Mouse (Mus musculus) limb, embryonic 12.5 days (tissue): ENCODE measurements around the gene Terf2ip. TPM values are rescaled to one million over a fixed set of nuclear protein-coding genes. Genes with fewer than 3 reads are reported as not detected.

Experiments
- ATAC-seq: fragments of 200-750 bp; cut with Nextera tagmentation; 2 replicates; pipeline ENCODE4 v1.8.0; 2017; ENCODE audit warnings: low read depth, moderate TSS enrichment; ENCODE audit not compliant: insufficient number of reproducible peaks, insufficient read depth, low FRiP score, low TSS enrichment
- H3K27ac ChIP-seq: fragments of 300-500 bp; sonication (generic); 2 replicates; pipeline ENCODE4 v1.5.1; 2016; ENCODE audit warnings: mild to moderate bottlenecking, moderate library complexity
- H3K27me3 ChIP-seq: fragments of 300-500 bp; sonication (generic); 2 replicates; pipeline ENCODE4 v1.6.1; 2016; ENCODE audit warnings: mild to moderate bottlenecking, moderate library complexity
- H3K36me3 ChIP-seq: fragments of 300-500 bp; sonication (generic); 2 replicates; pipeline ENCODE4 v1.6.1; 2016; ENCODE audit warnings: mild to moderate bottlenecking, moderate library complexity
- H3K4me1 ChIP-seq: fragments of 300-500 bp; sonication (generic); replicated peaks from 2 replicates; pipeline ENCODE4 v1.6.1; 2016
- H3K4me2 ChIP-seq: fragments of 300-500 bp; sonication (generic); 2 replicates; pipeline ENCODE4 v1.6.1; 2016; ENCODE audit warnings: mild to moderate bottlenecking, moderate library complexity
- H3K4me3 ChIP-seq: fragments of 300-500 bp; sonication (generic); replicated peaks from 2 replicates; pipeline ENCODE4 v1.5.1; 2016; ENCODE audit warnings: mild to moderate bottlenecking
- H3K9ac ChIP-seq: fragments of 300-500 bp; sonication (generic); replicated peaks from 2 replicates; pipeline ENCODE4 v1.6.1; 2016; ENCODE audit warnings: mild to moderate bottlenecking, moderate library complexity
- H3K9me3 ChIP-seq: fragments of 300-500 bp; sonication (generic); 2 replicates; pipeline ENCODE4 v1.6.1; 2016; ENCODE audit warnings: mild to moderate bottlenecking, moderate library complexity
- WGBS: fragments of 180-500 bp; shearing (Covaris S2); methylation state at CpG from one replicate; pipeline ENCODE4 v1.1.7; 2016; 5-methylcytosine and 5-hydroxymethylcytosine counted together
- polyA plus RNA-seq: library from polyadenylated mRNA; unstranded; fragments of >200 nt; fragmentation: Nextera tagmentation; extraction: Ambion mirVana; gene quantifications from 2 replicates; pipeline ENCODE4 v1.2.1, GENCODE M21; 2016

The Terf2ip gene
- polyA plus RNA-seq: 29.4 and 30.5 TPM in 2 replicates

DNA sequence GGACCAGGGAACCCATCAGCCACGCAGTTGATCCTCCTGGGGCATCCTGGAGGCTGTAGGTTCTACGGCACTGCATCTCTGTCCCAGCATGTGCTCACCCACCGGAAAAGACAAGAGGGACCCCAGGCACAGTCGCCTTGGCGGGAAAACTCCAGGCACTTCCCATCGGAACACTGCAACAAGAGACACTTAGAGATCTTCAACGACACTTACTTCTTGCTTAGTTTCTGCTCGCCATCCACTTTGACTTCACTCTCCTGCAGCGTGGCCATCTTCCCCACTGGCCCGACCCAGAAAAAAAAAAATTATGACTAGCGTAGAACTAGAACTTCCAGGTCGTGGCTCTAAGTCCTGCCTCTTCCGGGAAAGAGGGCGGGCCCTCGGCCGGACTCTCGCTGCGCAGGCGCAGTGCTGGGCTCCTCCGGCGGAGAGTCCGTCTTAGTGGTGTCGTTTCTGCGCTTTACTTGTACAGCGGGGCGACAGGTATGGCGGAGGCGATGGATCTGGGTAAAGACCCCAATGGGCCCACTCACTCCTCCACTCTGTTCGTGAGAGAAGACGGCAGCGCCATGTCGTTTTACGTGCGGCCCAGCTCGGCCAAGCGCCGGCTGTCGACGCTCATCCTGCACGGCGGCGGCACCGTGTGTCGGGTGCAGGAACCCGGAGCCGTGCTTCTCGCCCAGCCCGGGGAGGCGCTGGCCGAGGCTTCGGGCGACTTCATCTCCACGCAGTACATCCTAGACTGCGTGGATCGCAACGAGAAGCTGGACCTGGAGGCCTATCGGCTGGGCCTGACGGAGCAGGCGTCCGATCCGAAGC is at the start of gene Terf2ip, which contains the start of gene Kars:
Terf2ip (plus strand) TSS at position 402 of the 819 bp plus-strand sequence.
Kars (minus strand) TSS at position 327 of the 819 bp plus-strand sequence.
- WGBS: under 1% methylated on average over 61 of the region's 61 CpGs
- peak within 1 kb of the TSS; percentile 87 for H3K9ac ChIP-seq
- ATAC-seq: peak; percentile 89

GRCm38 (mm10) chr8:111962589-111962988 is 48.6 kb upstream of the Terf2ip start:
- Histone ChIP-seq H3K36me3 (peaks cover 25% of the 10 kb centered on the region), H3K4me1 (no peaks in the 10 kb centered on the region), H3K4me2 (no peak overlapping the region), H3K9ac (no peak overlapping the region), H3K27ac (no peak overlapping the region), H3K9me3 (no peaks in the 10 kb centered on the region), H3K4me3 (no peak overlapping the region), H3K27me3 (no peaks in the 10 kb centered on the region)
- ATAC-seq: no peak
- 70% methylated on average over 1 of the region's 1 CpGs for WGBS

More for the DNA sequence above, at the start of gene Terf2ip, which contains the start of gene Kars:
- H3K4me1 ChIP-seq: peaks cover 23% of the 10 kb centered on the region
- H3K36me3 ChIP-seq: peaks cover 32% of the 10 kb centered on the region
- H3K27ac ChIP-seq: peak within 1 kb of the TSS; percentile 88
- H3K9me3 ChIP-seq: no peaks in the 10 kb centered on the region
- peak within 1 kb of the TSS; percentile 79 for H3K4me2 ChIP-seq
- no peaks in the 10 kb centered on the region for H3K27me3 ChIP-seq
- H3K4me3 ChIP-seq: peak within 1 kb of the TSS; percentile 92

DNA sequence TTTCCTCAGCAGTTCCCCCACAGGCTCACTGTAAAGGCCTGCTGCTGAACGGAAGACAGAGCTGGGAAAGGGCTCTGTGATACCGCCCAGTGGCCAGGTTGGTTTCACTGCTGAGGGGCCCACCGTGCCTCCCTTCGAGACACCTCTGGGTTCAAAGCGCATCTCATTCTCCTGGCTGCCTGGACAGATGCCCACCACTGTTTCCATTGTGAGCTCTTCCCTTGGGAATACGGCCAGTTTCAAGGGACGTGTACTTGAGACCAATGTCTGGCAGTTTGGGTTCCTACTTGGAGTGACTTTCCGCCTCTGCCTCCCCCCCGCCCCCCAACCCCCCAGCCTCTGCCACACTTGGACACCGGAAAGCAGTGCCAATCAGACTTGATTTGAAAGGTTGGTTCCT is 48.1 kb upstream of the Terf2ip start:
- no peaks in the 10 kb centered on the region for H3K4me1 ChIP-seq
- H3K36me3 ChIP-seq: peaks cover 20% of the 10 kb centered on the region; the same call in 1 of the 2 replicates
- H3K9me3 ChIP-seq: no peaks in the 10 kb centered on the region
- H3K4me2 ChIP-seq: no peak overlapping the region
- no peak overlapping the region for H3K4me3 ChIP-seq
- no peak for ATAC-seq
- no peaks in the 10 kb centered on the region for H3K27me3 ChIP-seq
- H3K9ac ChIP-seq: no peak overlapping the region
- H3K27ac ChIP-seq: no peak overlapping the region
- WGBS: 76% methylated on average over 10 of the region's 10 CpGs

GRCm38 (mm10) chr8:111963546-111963945 is 47.7 kb upstream of the Terf2ip start:
- Histone ChIP-seq H3K27ac (no peak overlapping the region), H3K27me3 (no peaks in the 10 kb centered on the region), H3K9me3 (no peaks in the 10 kb centered on the region), H3K9ac (no peak overlapping the region), H3K36me3 (peaks cover 16% of the 10 kb centered on the region; the same call in 1 of the 2 replicates), H3K4me3 (no peak overlapping the region), H3K4me2 (no peak overlapping the region), H3K4me1 (0 out of 2 replicates have a peak, but pooled peaks cover 3% of the 10 kb centered on the region)
- WGBS: 83% methylated on average over 4 of the region's 4 CpGs
- no peak for ATAC-seq

DNA sequence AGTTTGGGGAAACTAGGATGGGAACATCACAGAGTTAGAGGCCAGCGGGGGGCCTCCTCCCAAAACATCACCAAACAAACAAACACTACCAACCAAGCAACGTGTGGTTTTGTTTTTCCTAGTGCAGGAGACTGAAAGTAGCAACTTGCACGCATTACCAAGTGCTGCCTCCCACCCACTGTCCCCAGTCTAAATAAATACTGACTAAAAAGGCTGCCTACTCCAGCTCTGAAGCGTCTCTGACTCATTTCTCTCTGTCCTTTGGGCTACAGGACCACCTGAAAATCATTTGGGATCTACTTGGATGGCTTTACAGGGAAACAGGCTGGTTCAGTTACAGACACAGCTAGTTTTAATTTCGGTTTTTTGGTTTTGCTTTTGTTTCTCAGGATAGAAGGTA is 46.8 kb upstream of the Terf2ip start:
- ATAC-seq: no peak
- Histone ChIP-seq H3K36me3 (peaks cover 11% of the 10 kb centered on the region; the same call in 1 of the 2 replicates), H3K27me3 (no peaks in the 10 kb centered on the region), H3K4me3 (no peak overlapping the region), H3K4me2 (no peak overlapping the region), H3K9me3 (no peaks in the 10 kb centered on the region), H3K27ac (no peak overlapping the region), H3K4me1 (0 out of 2 replicates have a peak, but pooled peaks cover 4% of the 10 kb centered on the region), H3K9ac (no peak overlapping the region)
- WGBS: 51% methylated on average over 5 of the region's 5 CpGs

DNA sequence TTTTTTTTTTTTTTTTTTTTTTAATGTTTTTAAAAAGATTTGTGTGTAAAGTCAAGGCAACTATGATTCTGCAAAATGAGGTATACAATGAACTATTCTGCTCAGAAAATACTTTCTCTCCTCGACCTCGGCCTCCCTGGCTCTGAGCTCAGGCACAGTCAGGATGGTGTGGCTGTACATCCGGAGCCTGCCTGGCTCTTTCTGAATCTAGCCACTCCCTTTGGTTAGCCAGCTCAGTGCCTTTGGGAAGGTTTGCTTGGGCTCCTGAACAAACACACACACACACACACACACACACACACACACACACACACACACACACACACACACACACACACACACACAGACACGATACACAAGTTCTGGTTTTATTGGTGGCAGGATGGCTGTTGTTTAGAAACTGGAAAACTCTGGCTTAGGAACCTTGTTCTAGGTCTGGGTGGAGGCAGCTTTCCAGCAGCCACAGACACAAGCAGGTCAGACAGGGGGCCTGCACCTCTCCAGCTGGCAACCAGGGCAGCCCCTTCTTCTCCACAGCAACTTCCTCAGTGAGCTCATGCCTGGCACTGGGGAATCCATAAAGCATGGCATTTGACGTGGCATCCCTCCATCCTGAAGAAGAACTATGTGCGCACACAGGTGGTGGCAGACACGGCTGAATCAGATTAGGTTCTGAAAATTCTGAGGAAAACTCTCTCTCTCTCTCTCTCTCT is 46.2 kb upstream of the Terf2ip start:
- no peak overlapping the region for H3K4me3 ChIP-seq
- WGBS: 77% methylated on average over 7 of the region's 7 CpGs
- no peak for ATAC-seq
- peaks cover 5% of the 10 kb centered on the region; the same call in 1 of the 2 replicates for H3K36me3 ChIP-seq
- 0 out of 2 replicates have a peak, but pooled peaks cover 4% of the 10 kb centered on the region for H3K4me1 ChIP-seq
- H3K4me2 ChIP-seq: no peak overlapping the region
- H3K27ac ChIP-seq: peak overlapping the region; percentile 41; the same call in 1 of the 2 replicates
- H3K27me3 ChIP-seq: no peaks in the 10 kb centered on the region
- no peak overlapping the region for H3K9ac ChIP-seq
- H3K9me3 ChIP-seq: no peaks in the 10 kb centered on the region

GRCm38 (mm10) chr8:111967246-111967870 is 43.8 kb upstream of the Terf2ip start:
- 83% methylated on average over 5 of the region's 5 CpGs for WGBS
- H3K9me3 ChIP-seq: no peaks in the 10 kb centered on the region
- no peaks in the 10 kb centered on the region for H3K27me3 ChIP-seq
- ATAC-seq: no peak
- 0 out of 2 replicates have a peak, but pooled peaks cover 4% of the 10 kb centered on the region for H3K4me1 ChIP-seq
- H3K4me3 ChIP-seq: no peak overlapping the region
- no peak overlapping the region for H3K27ac ChIP-seq
- no peak overlapping the region for H3K4me2 ChIP-seq
- H3K9ac ChIP-seq: no peak overlapping the region
- peaks cover 12% of the 10 kb centered on the region for H3K36me3 ChIP-seq

DNA sequence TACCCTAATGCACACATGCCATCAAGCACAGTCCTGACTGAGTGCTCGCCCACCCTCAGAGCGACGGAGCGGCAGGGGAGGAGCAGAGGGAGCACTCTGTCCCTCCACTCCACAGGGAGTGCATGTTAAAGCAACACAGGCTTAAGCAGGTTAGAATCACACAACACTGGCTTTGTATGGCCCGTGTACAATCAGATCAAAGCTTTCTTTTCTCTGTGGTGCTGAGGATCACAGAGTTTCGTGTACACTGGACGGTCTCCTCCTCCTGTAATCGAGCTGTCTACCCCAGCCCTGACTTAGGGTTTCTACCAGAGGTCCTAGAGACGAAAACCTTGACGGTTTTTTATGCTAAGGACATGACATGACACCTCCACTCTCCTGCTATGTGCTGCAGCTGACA is 42.7 kb upstream of the Terf2ip start:
- 90% methylated on average over 10 of the region's 10 CpGs for WGBS
- Histone ChIP-seq H3K4me1 (0 out of 2 replicates have a peak, but pooled peaks cover 4% of the 10 kb centered on the region), H3K4me3 (no peak overlapping the region), H3K36me3 (peaks cover 21% of the 10 kb centered on the region), H3K27me3 (no peaks in the 10 kb centered on the region), H3K27ac (no peak overlapping the region), H3K9me3 (no peaks in the 10 kb centered on the region), H3K4me2 (no peak overlapping the region), H3K9ac (no peak overlapping the region)
- no peak for ATAC-seq

GRCm38 (mm10) chr8:111968991-111969390 is 42.2 kb upstream of the Terf2ip start:
- H3K9me3 ChIP-seq: no peaks in the 10 kb centered on the region
- ATAC-seq: no peak
- H3K9ac ChIP-seq: 0 out of 2 replicates have a peak overlapping the region, but pooled peaks have one; percentile 3
- no peak overlapping the region for H3K4me3 ChIP-seq
- no peak overlapping the region for H3K4me2 ChIP-seq
- peaks cover 26% of the 10 kb centered on the region for H3K36me3 ChIP-seq
- H3K27me3 ChIP-seq: no peaks in the 10 kb centered on the region
- H3K4me1 ChIP-seq: 0 out of 2 replicates have a peak, but pooled peaks cover 4% of the 10 kb centered on the region
- 28% methylated on average over 5 of the region's 5 CpGs for WGBS
- H3K27ac ChIP-seq: no peak overlapping the region

GRCm38 (mm10) chr8:111974138-111974537 is 37.1 kb upstream of the Terf2ip start:
- Histone ChIP-seq H3K4me3 (no peak overlapping the region), H3K27ac (no peak overlapping the region), H3K4me2 (no peak overlapping the region), H3K36me3 (peaks cover 65% of the 10 kb centered on the region), H3K27me3 (no peaks in the 10 kb centered on the region), H3K9me3 (no peaks in the 10 kb centered on the region), H3K4me1 (no peaks in the 10 kb centered on the region), H3K9ac (no peak overlapping the region)
- ATAC-seq: no peak
- 95% methylated on average over 12 of the region's 12 CpGs for WGBS

GRCm38 (mm10) chr8:111975706-111976105 is 35.5 kb upstream of the Terf2ip start:
- Histone ChIP-seq H3K4me3 (no peak overlapping the region), H3K36me3 (peaks cover 71% of the 10 kb centered on the region), H3K4me1 (no peaks in the 10 kb centered on the region), H3K27me3 (no peaks in the 10 kb centered on the region), H3K4me2 (no peak overlapping the region), H3K9ac (no peak overlapping the region), H3K9me3 (no peaks in the 10 kb centered on the region), H3K27ac (no peak overlapping the region)
- WGBS: 95% methylated on average over 2 of the region's 2 CpGs
- ATAC-seq: no peak
